Mouse (Mus musculus) ovary, postnatal 10 days (tissue): ENCODE measurements around the gene Msx2.

Experiments
- DNase-seq: peaks from one replicate; pipeline ENCODE4 v3.0.0; 2022; ENCODE audit warnings: low spot score

Gene Msx2

DNA sequence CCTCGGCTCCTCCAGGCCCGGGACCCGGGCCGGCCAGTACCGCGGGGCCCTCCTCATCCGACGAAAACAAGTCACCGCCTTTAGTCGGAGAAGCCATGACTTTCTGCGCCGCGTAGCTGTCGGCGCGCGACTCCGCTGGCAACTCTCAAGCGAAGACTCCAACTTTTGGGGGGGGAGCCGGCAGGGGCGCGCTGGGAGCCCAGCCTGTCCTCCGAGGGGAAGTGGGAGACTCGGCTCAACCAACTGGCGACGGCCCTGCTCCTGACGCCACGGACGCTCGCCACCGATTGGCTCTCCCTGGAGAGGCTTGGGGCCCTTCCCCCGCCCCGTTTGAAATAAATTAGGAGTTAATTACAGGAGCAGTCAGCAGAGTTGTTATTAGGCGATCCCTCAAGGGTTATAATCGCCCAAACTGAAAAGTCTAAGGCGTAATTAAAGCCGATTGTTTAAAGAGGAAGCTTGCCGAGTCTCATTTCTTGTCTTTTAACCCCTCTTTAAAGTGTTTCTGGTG, at the start of gene Msx2:
Msx2 (minus strand) TSS at position 461 of the 511 bp plus-strand sequence.
- no peak for DNase-seq

DNA sequence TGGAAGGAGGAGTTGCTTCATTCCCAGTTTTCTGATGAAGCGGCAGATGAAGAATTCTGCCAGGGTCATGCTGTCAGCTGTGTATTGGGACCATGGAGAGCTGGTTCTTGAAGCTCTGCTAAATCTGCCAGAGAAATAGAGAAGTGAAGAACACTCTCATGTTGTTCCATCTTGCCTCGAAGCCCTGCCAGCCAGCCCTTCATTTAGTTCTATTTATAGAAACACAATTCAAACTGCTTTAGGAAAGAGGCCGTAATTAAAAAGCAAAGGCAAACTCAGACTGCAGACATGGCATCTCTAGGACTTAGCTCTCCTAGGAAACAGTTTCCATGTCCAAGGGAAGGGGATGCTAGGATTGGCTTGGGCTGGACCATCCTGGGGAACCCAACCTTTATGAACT, 48.6 kb upstream of the Msx2 start:
- no peak for DNase-seq

DNA sequence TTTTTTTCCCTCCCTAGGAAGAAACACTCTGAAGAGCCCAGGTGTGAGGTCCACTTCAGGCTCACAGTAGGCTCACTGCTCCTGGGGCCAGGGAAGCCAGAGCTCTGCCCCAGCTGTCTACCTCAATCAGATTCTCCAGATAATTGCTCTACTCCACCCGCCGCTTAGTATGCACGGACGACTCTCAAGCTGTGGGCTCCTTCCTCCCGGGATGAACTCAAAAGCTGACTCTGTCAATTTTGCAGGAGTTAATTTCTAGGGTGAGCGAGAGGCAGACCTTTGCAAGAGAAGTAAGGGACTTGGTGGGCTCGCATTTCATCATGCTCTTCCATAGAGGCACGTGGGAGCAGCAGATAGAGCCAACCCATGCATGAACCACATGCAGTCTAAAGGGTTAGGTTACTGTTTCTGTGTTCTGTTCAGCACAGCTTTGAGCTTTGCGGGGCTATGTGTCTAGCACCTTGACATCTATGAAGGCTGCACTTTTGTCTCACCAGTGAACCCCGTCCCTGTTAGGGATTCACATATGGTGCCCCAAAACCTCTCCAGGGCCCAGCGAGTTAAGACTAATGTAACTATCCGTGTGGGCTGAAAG, 47.6 kb upstream of the Msx2 start:
- DNase-seq, result no peak

DNA sequence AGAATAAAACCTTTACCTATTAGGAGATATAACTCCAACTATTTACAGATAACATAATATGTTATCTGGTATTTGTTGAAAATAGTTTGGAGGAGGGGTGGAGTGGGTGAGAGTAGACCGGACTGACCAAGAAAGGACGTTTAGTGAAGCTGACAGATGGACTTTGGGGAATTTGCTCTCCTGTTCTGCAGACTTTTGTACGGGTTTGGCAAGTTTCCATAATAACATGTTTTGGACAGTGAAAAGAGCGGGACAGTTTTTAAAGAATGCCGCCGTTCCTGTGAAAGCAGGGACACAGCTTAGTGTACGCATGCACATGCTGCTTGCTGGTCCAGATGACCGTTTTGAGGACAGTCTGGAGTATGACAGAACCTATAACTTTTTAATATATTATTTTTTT, 46.9 kb upstream of the Msx2 start:
- DNase-seq, result no peak

DNA sequence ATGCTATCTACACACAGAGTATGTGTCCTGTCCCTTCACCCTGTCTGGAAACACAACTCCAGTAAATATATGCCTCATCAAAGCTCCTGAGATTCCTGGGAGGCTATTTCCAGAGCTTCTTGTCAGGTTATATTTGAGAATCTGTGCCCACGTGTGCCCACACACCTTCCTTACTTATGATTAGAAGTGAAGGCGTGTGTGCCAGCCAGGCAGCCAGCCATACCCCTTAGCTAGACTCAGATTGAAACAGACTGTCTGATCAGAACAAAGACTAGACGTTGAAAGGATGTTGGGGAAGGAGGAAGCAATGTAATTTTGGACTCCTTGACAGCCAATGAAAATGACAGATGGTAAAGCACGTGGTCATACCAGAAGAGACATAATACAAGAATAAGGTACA, 45.4 kb upstream of the Msx2 start:
- no peak for DNase-seq

DNA sequence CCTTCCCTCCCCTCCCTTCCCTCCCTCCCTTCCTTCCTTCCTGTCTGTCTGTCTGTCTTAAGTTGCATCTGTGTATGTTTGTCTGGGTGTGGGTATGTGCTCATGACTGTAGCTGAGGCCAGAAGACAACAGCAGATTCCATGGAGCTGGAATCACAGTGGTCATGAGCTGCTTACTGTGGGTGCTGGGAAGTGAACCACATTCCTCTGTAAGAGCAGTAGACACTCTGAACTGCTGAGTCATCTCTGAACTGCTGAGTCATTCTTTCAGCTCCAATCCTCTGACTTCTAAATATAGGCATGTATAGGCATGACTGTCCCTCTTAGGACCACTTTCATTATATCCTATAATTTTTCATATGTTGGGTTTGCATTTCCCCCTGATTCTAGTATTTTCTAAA, 41.7 kb upstream of the Msx2 start:
- DNase-seq, result no peak

DNA sequence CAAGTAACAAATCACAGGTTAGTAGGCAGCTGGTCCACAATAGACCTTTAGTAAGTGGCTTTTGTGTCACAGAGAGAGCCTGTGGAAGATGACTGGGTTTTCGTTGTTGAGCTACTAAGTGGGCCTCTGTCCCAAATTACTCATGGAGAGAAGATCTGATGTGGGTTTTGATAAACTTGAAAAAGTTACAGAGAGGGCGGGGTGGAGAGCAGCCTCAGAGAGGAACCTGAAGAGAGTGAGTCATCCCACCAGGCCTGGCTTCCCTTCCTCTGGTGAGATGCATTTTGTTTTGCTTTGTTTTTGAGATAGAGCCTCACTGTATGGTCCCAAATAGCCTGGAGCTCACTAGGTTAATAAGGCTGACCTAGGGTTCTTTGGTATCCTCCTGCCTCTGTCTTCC, 38.5 kb upstream of the Msx2 start:
- no peak for DNase-seq

DNA sequence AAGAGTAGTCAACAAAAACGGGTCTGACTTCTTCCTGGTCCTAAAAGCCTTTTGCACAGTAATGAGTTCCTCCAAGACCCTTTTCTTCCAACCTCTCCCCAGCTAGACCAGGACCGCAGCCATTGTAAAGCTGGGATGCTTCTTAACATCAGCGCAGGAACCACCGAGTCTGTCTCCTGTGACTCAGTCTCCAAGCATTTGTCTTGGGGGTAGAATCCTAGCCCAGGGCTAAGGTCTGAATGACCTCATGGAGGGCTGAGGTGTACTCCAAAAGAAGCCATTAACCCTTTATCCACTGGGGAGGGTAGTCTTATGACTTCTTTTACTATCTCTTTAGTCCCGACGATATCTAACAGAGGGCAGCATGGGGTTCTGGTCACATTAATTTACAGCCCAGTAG, 29.5 kb upstream of the Msx2 start:
- DNase-seq, result no peak

DNA sequence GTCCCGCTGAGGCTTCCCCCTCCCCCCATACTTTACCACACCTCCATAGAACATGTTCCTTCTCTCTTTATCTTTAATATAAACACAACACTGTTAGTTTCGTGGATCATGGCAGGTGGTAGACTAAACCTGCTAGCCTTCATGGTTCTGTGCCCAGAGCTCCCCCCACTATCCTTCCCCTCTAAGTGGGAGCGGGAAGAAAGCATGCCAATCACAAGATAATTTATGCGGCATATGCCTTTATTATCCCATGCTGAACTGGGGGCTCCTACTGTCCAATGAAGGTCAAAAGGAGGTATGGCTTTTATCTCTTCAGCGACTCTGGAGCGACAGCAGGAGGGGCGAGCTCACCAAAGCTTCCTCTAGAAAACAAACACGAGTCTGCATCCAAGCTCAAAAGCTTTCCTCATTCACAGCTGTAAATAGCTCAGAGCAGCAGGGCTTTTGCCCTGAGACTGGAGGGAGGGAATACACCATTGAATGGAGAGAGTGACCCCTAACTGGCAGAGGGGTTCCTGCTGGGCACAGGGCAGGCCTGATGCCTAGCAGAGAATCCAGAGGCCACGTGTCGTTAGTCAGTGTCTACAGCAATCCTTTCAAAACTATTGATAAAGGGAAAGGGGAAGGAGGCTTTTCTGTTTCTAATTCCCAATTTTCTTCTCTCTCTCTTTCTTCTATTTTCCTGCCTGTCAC, 28.8 kb upstream of the Msx2 start:
- DNase-seq, result no peak

DNA sequence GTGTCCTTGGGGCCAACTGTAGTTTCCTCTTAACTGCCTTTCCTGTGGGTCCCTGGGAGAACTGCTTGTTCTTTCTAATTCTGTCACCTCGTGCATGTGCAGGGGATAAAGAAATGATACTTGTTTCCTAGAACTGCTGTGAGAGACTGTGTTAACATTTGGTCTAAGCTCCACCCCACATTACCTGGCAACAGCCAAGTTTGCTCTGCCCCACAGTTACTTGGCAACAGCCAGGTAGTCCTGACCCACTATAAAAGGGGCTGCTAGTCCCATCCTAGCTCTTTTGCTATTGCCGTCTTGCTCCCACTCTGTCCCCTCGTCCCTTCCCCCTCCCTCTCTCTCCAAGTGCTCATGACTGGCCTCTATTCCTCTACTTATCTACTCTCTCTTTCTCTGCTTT, 28.2 kb upstream of the Msx2 start:
- DNase-seq, result no peak

DNA sequence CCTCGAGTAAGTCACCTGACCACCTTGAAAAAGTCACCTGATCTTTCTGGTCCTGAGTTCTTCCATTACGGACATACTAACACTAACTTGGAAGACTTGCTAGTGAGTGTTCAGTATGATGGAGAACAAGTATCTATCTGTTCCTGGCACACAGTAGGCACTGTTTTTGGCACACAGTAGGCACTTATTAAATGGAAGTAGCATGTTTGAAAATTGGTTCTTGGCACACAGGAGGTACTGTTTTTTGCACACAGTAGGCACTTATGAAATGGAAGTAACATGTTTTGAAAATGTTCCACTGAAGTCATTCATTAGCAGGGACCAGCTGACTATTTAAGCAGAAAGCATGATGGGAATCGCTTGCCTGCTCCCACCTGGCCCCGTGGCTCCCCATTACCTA, 13.6 kb upstream of the Msx2 start:
- no peak for DNase-seq

DNA sequence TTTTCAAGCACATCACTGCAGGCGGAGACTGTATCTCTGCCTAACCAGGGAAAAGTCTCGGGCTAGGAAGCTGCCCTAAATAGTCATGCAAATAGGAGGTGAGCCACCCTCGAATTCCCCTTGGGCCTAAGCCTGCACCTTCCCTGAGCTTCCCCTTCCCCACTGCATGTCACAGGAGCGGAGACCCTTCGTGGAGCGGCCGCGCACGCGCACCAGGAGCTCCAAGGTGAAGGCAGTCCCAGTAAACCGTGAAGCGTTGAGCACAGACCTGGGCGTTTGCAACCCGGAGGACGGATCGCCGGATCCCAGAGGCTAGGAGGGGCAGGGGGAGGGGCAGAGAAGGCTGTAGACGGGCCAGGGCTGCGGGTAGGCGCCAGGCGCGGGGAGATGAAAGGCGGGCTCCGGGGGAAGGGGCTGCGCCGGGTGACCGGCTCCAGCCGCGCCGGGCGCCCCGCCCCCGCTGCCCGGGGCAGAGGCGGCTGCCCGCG, 2.9 kb upstream of the Msx2 start:
- DNase-seq, result no peak

DNA sequence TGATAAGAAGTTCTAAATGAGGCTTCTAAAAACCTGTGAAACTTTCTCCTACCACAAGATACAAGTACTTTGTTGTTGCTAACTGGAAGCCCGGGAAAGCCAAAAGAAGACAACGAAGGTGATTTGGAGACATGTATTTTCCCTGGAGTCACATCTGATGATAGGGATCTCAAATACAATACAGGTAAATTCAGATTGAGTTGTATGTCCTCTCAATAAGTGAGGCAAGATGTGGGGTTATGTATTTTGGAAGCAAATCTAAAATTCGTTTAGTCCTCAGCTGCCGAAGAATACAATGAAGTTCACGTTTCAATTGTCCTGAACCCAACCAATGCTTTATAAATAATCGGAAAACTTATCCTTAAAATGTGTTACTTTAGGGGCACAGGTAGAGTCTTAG, 1.6 kb upstream of the Msx2 start:
- no peak for DNase-seq

DNA sequence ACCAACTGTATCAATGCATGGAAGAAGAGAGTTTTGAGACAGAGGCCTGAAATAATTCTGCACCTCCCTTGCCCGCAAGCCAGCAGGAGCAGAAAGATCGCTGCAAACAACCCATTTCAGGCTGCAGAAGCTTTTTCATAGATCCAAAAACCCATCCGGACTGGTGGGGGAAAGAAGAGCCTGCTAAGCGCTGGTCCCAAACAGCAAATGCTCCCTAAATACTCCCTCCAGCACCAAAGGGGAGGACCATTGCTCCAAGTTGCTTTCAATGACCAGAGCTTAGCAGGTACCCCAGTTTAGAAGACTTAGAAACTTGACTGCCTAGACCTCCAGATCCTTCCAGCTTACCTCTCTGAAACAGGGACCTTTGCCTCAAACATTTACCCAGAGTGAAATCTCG, 1.1 kb upstream of the Msx2 start:
- DNase-seq, result no peak

DNA sequence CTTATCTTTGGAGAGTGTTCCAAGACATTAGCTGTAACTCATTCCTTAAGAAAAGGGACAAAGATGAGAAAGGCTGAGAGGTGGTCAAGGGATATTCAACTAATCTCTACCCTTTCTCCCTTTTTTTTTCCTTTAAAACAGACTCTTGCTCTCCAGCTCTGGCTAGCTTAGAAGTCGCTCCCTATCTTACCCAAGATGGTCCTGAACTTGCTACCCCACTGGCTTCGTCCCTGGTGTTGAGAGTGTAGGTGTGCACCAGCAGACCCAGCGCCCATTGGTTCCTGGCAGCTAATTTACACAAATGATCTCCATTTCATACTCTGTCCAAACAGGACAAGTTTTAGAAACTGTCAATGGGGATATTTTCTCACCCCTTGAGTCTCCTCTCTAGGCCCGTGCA, 417 bp upstream of the Msx2 start:
- DNase-seq, result no peak

DNA sequence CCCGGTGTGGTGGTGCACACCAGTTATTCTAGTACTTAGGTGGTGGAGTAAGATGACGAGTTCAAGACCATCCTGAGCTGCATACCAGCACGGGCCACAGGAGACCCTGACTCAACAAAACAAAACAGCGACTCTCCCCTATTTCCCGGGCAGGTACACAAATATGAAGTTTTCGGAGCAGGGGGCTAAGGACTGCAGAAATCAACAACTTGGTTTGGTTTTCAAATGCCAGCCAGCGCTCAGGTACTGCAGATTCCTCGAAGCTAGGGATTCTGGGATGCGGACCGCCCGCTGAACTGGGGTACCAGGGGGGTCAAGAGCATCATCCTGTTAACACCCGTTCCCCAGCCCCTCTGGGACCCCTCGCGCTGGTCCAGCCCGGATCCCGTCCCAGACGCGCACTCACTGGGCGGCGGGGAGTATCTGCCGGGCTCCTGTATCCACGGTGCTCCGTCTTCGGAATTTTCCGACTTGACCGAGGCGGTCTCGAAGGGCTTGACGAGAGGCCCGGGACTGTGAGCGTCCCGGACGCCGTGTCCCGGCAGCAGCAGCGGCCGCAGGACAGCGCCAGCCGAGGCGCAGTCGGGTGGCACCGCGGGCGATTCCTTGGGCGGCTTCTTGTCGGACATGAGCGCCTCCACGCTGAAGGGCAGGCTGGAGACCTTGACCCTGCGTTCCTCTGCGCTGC, 804 bp downstream of the Msx2 start:
- DNase-seq, result no peak

DNA sequence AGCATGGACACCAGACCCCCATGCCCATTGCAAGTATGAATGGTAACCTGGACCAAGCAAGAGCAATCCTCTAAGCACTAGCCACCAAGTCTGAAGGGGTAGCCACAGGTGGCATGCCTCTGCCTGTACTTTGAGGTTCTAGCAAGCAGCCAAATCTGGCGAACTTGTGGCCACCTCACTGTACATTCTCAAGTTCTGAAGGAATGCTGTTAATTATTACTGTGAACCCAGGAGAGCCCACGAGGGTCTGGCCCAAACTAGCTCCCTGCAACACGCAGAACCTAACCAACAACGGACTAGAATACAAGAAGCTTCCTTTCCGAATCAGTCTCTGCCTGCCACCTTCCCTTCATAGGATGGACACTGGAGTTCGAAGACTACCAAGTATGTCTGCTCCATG, 1.5 kb downstream of the Msx2 start:
- DNase-seq, result no peak

DNA sequence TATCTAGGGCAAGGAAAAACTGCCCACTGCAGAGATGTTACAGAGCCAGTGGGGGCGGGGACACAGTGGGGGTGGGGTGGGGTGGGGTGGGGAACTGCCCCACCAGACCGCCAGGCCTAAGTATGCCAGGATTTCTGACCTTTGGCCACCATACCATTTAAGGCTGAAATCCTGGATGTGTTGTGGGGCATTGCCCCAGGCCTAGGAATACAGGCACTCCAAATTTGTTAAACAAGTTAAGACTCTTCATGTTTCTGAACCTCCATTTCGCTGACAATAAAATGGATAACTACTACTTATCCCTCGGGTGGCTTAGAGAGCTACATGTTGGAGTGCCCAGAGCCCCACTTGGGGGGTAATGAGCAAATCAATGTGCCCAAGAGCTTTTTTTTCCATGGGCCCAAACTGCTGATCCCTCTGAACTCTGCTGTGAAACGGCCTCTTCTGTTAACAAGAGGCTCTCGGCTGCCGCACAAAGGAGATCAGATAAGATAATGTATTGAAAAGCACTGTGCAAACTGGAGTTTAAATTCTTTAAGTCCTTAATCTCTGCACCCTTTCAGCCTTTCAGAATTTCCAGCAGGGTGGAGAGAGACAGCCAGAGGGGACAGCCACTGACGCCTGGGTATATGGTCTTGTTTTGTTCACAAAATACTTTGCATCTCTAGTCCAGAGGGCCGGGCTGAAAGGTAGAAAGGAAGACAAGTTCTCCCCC, 2.3 kb downstream of the Msx2 start:
- no peak for DNase-seq

DNA sequence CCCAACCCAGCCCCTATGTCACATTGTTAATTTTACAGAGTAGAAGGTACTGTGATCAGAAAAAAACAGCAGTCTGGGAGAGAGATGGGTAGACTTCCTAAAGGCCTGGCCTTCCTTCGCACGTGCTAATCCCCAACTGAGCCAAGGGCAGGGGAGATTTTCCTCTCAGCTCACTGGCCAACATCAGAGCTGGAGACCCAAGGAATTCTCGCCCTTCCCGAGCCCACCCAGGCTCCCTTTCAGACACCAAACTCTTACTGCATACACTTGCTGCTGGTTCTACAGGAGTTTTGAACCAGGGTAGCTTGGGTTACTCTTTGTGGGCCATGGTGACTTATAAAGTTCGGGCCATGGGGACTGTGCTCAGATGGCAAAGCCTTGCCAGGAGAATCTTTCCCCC, 3.1 kb downstream of the Msx2 start:
- no peak for DNase-seq

DNA sequence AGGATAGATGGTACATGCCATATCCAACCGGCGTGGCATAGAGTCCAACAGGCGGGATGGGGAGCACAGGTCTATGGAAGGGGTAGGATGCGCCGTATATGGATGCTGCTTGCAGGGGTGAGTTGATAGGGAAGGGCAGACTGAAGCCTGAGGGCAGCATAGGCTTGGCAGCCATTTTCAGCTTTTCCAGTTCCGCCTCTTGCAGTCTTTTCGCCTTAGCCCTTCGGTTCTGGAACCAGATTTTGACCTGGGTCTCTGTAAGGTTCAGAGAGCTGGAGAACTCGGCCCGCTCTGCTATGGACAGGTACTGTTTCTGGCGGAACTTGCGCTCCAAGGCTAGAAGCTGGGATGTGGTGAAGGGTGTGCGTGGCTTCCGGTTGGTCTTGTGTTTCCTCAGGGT, 4.7 kb downstream of the Msx2 start:
- DNase-seq, result no peak

DNA sequence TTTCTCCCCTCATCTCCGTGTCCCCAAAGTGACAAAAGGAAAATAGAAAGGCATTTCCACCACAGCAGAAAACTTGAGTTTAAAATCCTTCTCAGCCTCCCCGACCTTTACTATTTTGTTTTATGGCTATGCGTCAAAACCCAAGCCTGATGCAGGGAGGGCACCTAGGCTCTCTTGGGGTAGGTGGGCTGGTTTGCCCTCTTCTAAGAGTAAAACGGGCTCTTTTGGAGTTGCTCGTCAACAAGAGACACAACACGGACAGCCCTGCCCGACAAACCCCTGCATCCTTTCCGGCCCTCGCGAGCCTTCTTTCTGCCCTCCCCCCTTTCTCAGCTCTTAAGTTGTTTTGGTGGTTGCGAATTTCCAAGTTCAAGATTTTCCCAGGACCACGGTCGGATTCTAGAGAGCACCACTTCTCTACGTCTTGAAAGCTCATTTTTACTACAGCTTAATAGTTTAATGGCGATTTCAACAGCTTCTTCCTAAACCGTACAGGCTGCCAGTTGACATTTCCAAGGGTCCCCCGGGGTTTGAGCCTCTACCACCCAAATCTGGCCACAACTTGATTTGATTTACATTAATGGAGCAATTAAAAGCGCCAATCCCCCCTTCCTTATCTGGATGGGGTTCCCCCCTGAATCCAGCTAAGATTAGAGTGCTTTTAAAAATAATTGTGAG, 6.5 kb downstream of the Msx2 start:
- no peak for DNase-seq

DNA sequence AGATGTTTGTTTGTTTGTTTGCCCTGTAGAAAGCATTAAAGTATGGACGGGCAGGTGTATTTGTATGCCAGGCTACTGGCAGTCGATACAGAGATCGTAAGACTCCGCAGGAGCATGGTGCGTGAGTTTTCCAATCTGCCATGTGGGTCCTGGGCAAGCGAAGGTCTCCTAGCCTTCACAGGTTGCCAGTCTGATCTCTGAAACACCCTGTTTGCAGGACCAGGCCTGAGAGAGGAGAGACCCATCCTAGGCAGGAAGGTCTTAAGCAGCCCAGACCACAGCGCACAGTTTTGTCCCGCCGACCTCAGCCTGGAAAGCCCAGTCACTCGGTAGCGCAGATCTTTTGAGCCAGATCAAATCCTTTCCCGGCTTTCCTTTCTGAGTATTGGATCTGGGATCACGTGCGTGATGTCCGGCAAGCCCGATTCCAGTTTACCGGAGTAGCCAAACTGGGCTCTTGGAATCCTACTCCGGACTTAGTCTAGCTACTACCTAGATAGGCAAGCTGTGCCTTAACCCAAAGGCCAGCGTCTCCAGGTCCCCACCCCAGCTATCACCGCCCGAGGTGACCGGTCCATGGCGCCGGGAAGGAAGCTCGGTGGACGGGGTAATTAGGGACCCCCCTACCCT, 7.6 kb downstream of the Msx2 start:
- DNase-seq, result no peak
